Mouse (Mus musculus): ENCODE data around the gene 1110059E24Rik. TPM values are rescaled to one million over a fixed set of nuclear protein-coding genes. Genes with fewer than 3 reads are reported as not detected.
"Not testable (repeated sequence)": the region's sequence is repeated elsewhere in the genome, so short reads cannot be mapped to it uniquely, and the experiment has no call there.

1110059E24Rik gene
- total RNA-seq, 4 experiments from 2014 or later, result 27.1 to 28.2 (median 27.8) TPM

DNA sequence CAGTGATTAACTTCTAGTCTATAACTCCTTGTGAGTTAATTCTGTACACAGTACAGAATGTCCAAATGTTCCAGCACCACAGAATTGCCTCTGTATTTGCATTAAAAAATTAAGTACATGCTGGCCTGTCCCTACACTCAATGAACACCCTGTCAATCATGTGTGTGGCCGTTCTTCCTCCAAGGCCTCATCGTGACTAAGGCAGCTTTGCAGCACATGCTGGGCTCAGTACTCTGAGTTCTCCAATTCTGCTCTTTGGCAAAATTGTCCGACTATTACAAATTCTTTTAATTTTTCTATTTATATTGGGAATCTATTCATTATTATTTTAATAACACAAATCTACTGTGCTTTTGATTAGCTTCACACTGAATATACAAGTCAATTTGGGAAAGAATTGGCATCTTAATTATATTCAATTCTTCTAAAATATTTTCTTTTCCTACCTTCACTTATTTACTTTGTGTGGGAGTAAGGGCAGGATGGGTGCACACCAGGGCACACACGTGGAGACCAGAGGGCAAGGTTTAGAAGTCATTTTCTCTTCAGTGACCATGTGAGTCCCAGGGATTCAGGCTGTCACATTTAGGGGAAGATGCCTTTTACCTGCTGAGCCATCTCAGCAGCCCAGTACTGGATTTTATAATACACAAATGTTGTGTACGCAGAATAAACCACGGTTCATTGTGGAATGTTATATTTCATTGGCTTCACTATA lies 26.3 kb downstream of the 1110059E24Rik start:
- no peak for DNase-seq (ENCODE audit: low spot score in 2 of 2)

GRCm38 (mm10) chr19:21624148-21624535 lies 28.6 kb downstream of the 1110059E24Rik start:
- DNase-seq (ENCODE audit: low spot score in 2 of 2), result no peak

- no peak for DNase-seq (ENCODE audit: low spot score in 2 of 2)
Observed at GRCm38 (mm10) chr19:21623410-21624147, 29.2 kb downstream of the 1110059E24Rik start.

DNA sequence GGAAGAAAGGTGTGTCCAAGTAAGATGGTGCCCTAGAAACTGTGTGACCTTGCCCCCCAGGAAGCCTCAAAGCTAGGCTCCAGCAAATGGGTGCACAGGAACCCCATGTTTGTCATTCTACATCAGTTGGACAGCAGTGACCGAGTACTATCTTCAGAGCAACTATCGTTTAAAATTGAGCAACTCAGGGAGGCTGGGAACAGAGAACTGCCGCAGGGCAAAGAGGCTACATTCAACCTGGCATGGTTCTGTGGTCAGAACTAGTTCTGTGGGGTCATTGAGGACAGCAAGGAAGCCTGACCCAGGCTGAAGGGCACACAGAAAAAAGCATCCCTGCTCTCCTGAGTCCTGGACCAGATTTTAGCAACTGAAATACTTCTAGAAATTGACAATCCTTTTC lies 37.0 kb downstream of the 1110059E24Rik start:
- DNase-seq (ENCODE audit: low spot score in 2 of 2), result no peak

DNA sequence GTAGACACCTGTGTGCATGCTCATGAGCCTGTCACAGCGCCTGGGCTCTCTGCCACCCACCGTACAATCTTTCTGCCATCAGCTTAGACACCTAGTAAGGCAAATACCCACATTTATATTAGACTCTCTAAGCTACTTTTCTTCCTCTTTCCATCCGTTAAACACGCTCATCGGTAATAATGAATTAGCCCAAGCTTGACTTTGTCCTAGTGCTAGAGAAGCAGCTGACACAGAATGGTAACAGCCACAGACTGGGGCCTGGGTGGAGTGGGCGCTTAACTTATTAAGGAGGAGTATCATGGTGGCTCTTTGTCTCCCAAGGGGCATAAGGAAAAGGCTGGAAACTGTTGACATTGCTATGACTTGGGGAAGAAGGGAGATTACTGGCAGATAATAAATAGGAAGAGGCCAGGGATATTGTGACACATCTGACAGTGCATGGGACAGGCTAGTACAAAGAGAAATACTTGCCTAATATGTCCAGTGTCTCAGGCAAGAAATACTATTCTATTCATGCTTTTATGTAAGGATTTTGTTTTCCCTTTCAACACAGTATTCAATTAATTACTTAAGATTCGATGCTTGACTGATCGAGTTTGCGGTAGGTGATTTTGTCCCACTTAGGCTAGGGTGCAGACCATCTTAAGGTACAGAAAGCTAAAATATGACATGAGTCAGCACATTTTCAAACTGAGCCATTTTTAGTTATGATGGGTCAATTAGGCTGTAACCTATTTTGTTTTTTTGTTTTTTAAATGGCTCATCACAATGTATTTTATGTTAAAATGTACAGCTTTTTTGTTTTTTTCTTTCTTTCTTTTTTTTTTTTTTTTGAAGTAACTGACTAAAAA lies 40.8 kb downstream of the 1110059E24Rik start:
- no peak for DNase-seq (ENCODE audit: low spot score in 2 of 2)

- no peak for DNase-seq (ENCODE audit: low spot score in 2 of 2)
Observed at GRCm38 (mm10) chr19:21611297-21611696, 41.5 kb downstream of the 1110059E24Rik start.

- DNase-seq (ENCODE audit: low spot score in 2 of 2), result no peak
Observed at GRCm38 (mm10) chr19:21610240-21610639, 42.5 kb downstream of the 1110059E24Rik start.

GRCm38 (mm10) chr19:21605294-21605693 lies 47.5 kb downstream of the 1110059E24Rik start:
- no peak for DNase-seq (ENCODE audit: low spot score in 2 of 2)

GRCm38 (mm10) chr19:21603836-21604235 lies 48.9 kb downstream of the 1110059E24Rik start:
- DNase-seq (ENCODE audit: low spot score in 2 of 2), result no peak

GRCm38 (mm10) chr19:21601541-21602101 lies 51.2 kb downstream of the 1110059E24Rik start:
- DNase-seq (ENCODE audit: low spot score in 2 of 2), result no peak

GRCm38 (mm10) chr19:21598659-21599352 lies 54.0 kb downstream of the 1110059E24Rik start:
- no peak for DNase-seq (ENCODE audit: low spot score in 2 of 2)

GRCm38 (mm10) chr19:21594676-21595075 lies 58.1 kb downstream of the 1110059E24Rik start:
- no peak for DNase-seq (ENCODE audit: low spot score in 2 of 2)

DNA sequence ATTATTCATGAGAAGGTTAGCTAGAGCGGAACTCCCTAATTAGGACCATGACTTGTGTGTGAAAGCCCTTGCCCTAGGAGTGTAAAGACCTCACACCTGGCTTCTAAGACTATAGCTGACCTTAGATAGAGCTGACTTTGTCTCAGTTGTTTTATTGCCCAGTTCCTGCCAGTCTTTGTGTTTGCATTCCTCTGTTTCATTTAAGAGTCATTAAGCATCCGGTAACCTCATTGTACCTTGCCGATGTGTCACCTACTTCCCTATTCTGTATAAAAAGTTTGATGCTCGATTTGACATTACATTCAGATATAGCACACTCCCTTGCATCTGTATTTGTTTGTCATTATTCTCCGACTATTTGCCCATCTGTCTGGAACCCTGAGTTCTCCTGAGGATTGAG lies 60.6 kb downstream of the 1110059E24Rik start:
- DNase-seq (ENCODE audit: low spot score in 2 of 2), result not testable (repeated sequence)

- no peak for DNase-seq (ENCODE audit: low spot score in 2 of 2)
Observed at GRCm38 (mm10) chr19:21589888-21590287, 62.9 kb downstream of the 1110059E24Rik start.

DNA sequence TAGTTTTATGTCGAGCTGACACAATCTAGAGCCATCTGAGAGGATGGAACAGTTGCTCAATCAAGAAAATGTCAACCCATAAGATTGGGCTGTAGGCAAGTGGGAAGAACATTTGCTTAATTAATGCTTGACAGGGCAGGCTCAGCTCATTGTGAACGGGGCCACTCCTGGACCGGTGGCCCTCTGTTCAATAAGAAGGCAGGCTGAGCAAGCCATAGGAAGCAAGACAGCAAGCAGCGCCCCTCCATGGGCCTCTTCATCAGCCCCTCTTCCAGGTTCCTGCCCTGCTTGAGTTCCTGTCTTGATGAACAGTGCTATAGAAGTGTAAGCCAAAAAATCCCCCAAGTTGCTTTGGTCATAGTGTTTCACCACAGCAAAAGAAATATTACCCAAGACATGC lies 65.2 kb downstream of the 1110059E24Rik start:
- DNase-seq (ENCODE audit: low spot score in 2 of 2), result no peak

DNA sequence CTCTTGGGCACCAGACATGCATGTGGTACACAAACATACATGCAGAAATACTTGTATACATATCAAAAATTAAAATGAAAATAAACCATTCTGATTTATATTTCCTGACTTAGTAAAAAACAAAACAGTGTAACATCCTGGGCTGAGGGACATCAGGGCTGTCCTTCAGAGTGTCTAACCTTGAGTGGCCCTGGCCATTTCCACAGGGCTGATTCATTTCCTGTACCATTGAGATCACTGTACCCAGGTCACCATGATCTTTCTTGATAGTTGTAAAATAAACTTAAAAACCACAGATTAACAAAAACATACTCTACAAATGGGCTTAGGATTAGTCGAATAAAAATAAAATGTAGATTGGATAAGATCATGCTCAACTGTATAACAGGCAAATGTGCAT lies 66.2 kb downstream of the 1110059E24Rik start:
- DNase-seq (ENCODE audit: low spot score in 2 of 2), result no peak

GRCm38 (mm10) chr19:21585868-21586267 lies 66.9 kb downstream of the 1110059E24Rik start:
- DNase-seq (ENCODE audit: low spot score in 2 of 2), result no peak

- DNase-seq (ENCODE audit: low spot score in 2 of 2), result no peak
Observed at GRCm38 (mm10) chr19:21583986-21584385, 68.8 kb downstream of the 1110059E24Rik start.

DNA sequence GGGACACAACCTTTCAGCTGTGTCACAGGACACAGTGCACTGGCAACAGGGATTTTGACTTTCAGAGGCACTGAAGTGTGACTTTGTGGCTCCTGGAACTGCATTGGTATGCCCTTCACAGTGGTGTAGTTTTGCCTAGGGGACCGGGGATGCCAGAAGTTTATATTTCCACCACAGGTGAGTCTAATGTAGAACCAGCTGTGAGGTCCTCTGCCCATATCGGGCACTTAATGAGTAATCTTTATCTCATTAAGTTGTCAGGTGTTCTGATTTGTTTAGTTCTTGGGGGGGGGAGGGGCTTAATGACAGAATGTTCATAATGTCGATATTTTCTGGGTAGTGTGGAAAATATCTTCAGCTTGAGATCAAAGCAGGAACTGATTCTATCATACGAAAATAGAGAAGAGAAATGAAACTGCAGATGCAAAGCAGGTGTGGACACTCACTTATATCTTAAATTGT lies 69.2 kb downstream of the 1110059E24Rik start:
- DNase-seq (ENCODE audit: low spot score in 2 of 2), result no peak

DNA sequence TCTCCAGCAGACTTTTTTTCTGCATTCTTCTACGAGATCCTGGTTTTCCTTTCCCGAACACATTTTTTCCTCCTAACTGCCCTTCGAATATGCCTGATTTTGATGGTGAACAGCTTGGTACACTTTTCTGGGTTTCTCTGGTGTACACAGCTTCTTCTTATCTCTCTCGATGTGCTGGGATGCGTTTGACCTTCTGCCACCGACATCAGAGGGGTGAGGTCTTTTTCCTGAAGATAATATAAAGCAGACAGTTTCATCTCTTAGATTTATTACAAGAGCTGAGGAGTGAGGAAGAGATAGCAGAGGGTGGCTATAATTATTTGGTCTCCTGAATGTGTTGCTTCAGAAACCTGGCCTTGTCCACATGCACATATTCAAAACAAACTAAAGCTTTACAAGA lies 71.4 kb downstream of the 1110059E24Rik start:
- DNase-seq (ENCODE audit: low spot score in 2 of 2), result no peak

- DNase-seq (ENCODE audit: low spot score in 2 of 2), result no peak
Observed at GRCm38 (mm10) chr19:21579896-21580295, 72.9 kb downstream of the 1110059E24Rik start.

All from left cerebral cortex, adult 8-10 months (tissue).